Comparison of ENCODE assay signal across 8 mouse cellular contexts in the genomic region with DNA sequence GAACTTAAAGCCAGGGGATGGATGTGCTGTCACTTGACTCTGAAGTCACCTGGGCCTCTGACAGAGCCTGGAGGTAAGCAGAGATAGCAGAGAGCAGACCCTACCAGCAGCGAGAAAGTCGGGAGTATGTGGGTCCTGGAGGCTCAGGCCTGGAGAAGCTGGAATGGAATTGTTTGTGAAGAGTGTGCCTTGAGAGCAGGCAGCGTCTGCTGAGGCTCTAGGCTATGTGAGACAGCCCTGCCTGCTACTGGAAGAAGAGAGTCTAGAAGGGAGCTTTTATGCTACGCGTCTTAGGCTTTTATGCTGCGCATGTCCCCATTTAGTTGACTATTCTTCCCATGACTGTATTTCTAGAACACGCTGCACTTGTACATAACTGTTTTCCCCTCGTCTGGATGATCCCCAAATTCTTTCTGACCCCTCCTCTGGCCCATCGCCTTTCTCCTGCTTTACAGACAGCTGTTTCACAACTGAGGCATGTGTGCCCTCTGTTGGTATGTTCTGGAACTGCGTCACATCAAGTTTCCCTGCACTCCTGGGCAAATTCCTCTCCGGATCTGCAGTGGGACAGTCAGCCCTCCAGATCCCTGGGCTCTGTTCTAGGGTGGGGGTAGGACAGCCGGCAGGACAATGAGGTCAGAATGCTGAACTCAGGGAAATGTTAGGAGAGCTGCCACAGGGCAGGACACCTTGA. TPM values are rescaled to one million over a fixed set of nuclear protein-coding genes. Genes with fewer than 3 reads are reported as not detected.
DNase-seq lines count a peak whose midpoint lies in the region; TF ChIP-seq lines count a peak whose summit lies in the region.
"Had no signal": no experiment of that assay in that cellular context is flagged by ENCODE, and none has a peak within 500 bp of the region (broad histone marks: within the 10 kb centered on the region; RNA-seq: fewer than 3 reads in every experiment).

No protein-coding gene starts in this region.

- peak; percentile 55 for DNase-seq in adrenal gland, adult 2 months
- peak; percentile 76 to 88 for DNase-seq in cerebellum, postnatal 36 days
- peak; percentile 69 for DNase-seq in gastrocnemius, adult 18-20 months (ENCODE audit: low spot score)
- peak; percentile 34 for DNase-seq in induced T-regulatory cell, adult 2 months (ENCODE audit: low read depth)
- DNase-seq in left cerebral cortex, adult 2 months (ENCODE audit: extremely low spot score in 1 of 2, low spot score in 2 of 2): peak; percentile 64 to 80
- peak; percentile 79 for DNase-seq in midbrain, embryonic 10.5 days (ENCODE audit: low spot score)
- peak; percentile 32 for DNase-seq in splenic B cell, adult 2 months (ENCODE audit: low read depth, low spot score)

- no peaks in the 10 kb centered on the region for H3K36me3 ChIP-seq in midbrain, embryonic 10.5 days
- H3K36me3 ChIP-seq in splenic B cell, adult 2 months (ENCODE audit: control insufficient read depth, insufficient read depth, low read length, poor library complexity, severe bottlenecking): no peaks in the 10 kb centered on the region

- H3K9me3 ChIP-seq in midbrain, embryonic 10.5 days (replicated peaks): no peaks in the 10 kb centered on the region

- no peak overlapping the region for H3K4me3 ChIP-seq in left cerebral cortex, adult 2 months
- no peak overlapping the region for H3K4me3 ChIP-seq in midbrain, embryonic 10.5 days
- H3K4me3 ChIP-seq: myocyte had no signal

- no peak overlapping the region for H3K27ac ChIP-seq in left cerebral cortex, adult 2 months
- H3K27ac ChIP-seq in midbrain, embryonic 10.5 days (replicated peaks): no peak overlapping the region

- intact Hi-C loops in left cerebral cortex, adult 2 months (cut with DNase I): loop anchor here (1.0 to 10.0 kb wide), 4 partner anchors 157 to 948 kb away; no protein-coding TSS in a partner anchor

- peaks cover 15% of the 10 kb centered on the region for H3K4me1 ChIP-seq in midbrain, embryonic 10.5 days

- 44% methylated on average over 12 of the region's 12 CpGs for WGBS in midbrain, embryonic 10.5 days

- TF ChIP-seq CTCF in left cerebral cortex, adult 2 months (IDR thresholded peaks at IDR 0.05): peak; percentile 87

- H3K27me3 ChIP-seq in midbrain, embryonic 10.5 days (ENCODE audit: low read depth, poor library complexity, severe bottlenecking): no peaks in the 10 kb centered on the region
- no peaks in the 10 kb centered on the region for H3K27me3 ChIP-seq in splenic B cell, adult 2 months (ENCODE audit: control insufficient read depth, insufficient read depth, low read length, poor library complexity, severe bottlenecking)

RNA-seq across cellular contexts. Expression of a gene that starts 24.2 kb away (rescaled TPM):
- total RNA-seq in adrenal gland, adult 2 months (2021): not detected
- polyA plus RNA-seq in adrenal gland, adult 2 months (2012; rRNA removed): not detected in 2 replicates
- not detected for total RNA-seq in gastrocnemius, adult 18-20 months (2021)
- not detected for total RNA-seq in left cerebral cortex, adult 2 months (2021)
- 0.10 and 0.11 TPM in 2 replicates for polyA plus RNA-seq in midbrain, embryonic 10.5 days (2016; fragmentation: Nextera tagmentation; extraction: Ambion mirVana)
- polyA plus RNA-seq: myocyte had no signal

Comparison
In these comparisons a context has a peak if more than half of its experiments do, and no peak if none do; other contexts are left out.
1. DNase-seq: peak in every context shown above with its lines; median percentile 82 in cerebellum, postnatal 36 days; 79 in midbrain, embryonic 10.5 days; 72 in left cerebral cortex, adult 2 months; 69 in gastrocnemius, adult 18-20 months; 55 in adrenal gland, adult 2 months; 34 in induced T-regulatory cell, adult 2 months; 32 in splenic B cell, adult 2 months.